ENCODE assay signal across 8 mouse cellular contexts in the genomic region with DNA sequence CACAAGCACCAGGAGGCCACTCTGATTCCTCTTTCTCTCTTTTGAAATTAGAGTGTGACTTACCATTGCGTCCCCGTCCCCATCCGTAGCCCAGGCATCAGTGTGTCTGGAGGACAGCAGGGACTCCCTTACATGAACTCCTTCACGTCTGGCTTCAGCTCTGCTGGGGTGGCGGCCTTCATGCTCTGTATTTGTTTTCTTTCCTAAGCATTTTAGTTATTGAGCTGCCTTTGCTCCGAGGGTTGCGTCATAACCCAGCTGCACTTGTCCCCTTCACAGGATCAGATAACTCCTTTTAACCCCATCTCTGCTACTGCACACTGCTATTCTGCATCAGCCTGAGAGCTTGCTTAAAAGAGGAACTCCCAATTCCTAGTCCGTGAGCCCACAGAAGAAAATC. TPM values are rescaled to one million over a fixed set of nuclear protein-coding genes. Genes with fewer than 3 reads are reported as not detected.
DNase-seq lines count a peak whose midpoint lies in the region; ATAC-seq and TF ChIP-seq lines count a peak whose summit lies in the region.

No protein-coding gene starts in this region.

- DNase-seq in gastrocnemius, adult 2 months: peak; percentile 50
- DNase-seq in gastrocnemius, postnatal 4 days (ENCODE audit: low spot score in 2 of 2): no peak
- DNase-seq in adrenal gland, adult 2 months: peak; percentile 71
- DNase-seq in kidney, postnatal 0 days (ENCODE audit: low spot score): peak; percentile 44
- peak; percentile 65 for DNase-seq in naive thymus-derived CD4-positive, alpha-beta T cell, adult 2 months (ENCODE audit: low read depth)
- no peak for DNase-seq in urinary bladder, adult 18-20 months (ENCODE audit: low spot score in 2 of 2)
- no peak for DNase-seq in cerebellum, adult 2 months
- DNase-seq in retina, postnatal 1 day: no peak

- no peaks in the 10 kb centered on the region for H3K27me3 ChIP-seq in kidney, postnatal 0 days (ENCODE audit: insufficient read depth, low read length)
- H3K27me3 ChIP-seq in cerebellum, adult 2 months (ENCODE audit: control insufficient read depth, insufficient read depth, low read length): no peaks in the 10 kb centered on the region; the same call in 1 of the 2 replicates

- 34% methylated on average over 8 of the region's 8 CpGs for WGBS in kidney, postnatal 0 days
- 69% methylated on average over 8 of the region's 8 CpGs for WGBS in cerebellum, adult 2 months

- intact Hi-C loops in gastrocnemius, adult 2 months (cut with DNase I): no loop called here

- TF ChIP-seq CTCF in gastrocnemius, adult 2 months (IDR thresholded peaks at IDR 0.05): no peak
- no peak for TF ChIP-seq CTCF in kidney, postnatal 0 days (IDR thresholded peaks at IDR 0.05; ENCODE audit: low read depth)
- no peak for TF ChIP-seq CTCF in cerebellum, adult 2 months (IDR thresholded peaks at IDR 0.05; ENCODE audit: borderline replicate concordance, insufficient read depth, low read depth, low read length)

- no peaks in the 10 kb centered on the region for H3K9me3 ChIP-seq in kidney, postnatal 0 days (replicated peaks; ENCODE audit: low read length)

- H3K9ac ChIP-seq in kidney, postnatal 0 days (ENCODE audit: low read depth, low read length): no peak overlapping the region

- no peaks in the 10 kb centered on the region for H3K36me3 ChIP-seq in kidney, postnatal 0 days (ENCODE audit: insufficient read depth, low read length)

- no peak overlapping the region for H3K4me2 ChIP-seq in kidney, postnatal 0 days (ENCODE audit: low read length)

- no peak for TF ChIP-seq POLR2A in cerebellum, adult 2 months (IDR thresholded peaks at IDR 0.05; ENCODE audit: borderline replicate concordance, insufficient read depth, low read length)

- H3K4me3 ChIP-seq in gastrocnemius, adult 2 months: peak overlapping the region; percentile 65
- H3K4me3 ChIP-seq in kidney, postnatal 0 days (replicated peaks; ENCODE audit: low read depth, low read length): no peak overlapping the region
- H3K4me3 ChIP-seq in cerebellum, adult 2 months (replicated peaks; ENCODE audit: insufficient read depth, low read depth, low read length): no peak overlapping the region

- H3K4me1 ChIP-seq in kidney, postnatal 0 days (replicated peaks; ENCODE audit: insufficient read depth, low read length): no peaks in the 10 kb centered on the region; the same call in 1 of the 2 replicates
- no peaks in the 10 kb centered on the region for H3K4me1 ChIP-seq in cerebellum, adult 2 months (ENCODE audit: control insufficient read depth, insufficient read depth, low read length)

- H3K27ac ChIP-seq in gastrocnemius, adult 2 months: peak overlapping the region; percentile 67
- no peak overlapping the region for H3K27ac ChIP-seq in kidney, postnatal 0 days
- no peak overlapping the region for H3K27ac ChIP-seq in cerebellum, adult 2 months (ENCODE audit: insufficient read depth, low read length)

- no peak; the same call in 1 of the 2 replicates for ATAC-seq in kidney, postnatal 0 days (replicated peaks; ENCODE audit: low FRiP score, low read depth)

RNA-seq across cellular contexts. Expression of a gene that starts 23.0 kb away (rescaled TPM):
- 1 to 10 TPM; 1.0 to 1.8 TPM for total RNA-seq in gastrocnemius, adult 2 months (2021)
- total RNA-seq in gastrocnemius, postnatal 4 days (2021): 1 to 10 TPM; 1.0 to 1.7 TPM
- total RNA-seq in adrenal gland, adult 2 months (2021): 10 to 100 TPM; 13.7 to 26.7 TPM
- polyA plus RNA-seq in adrenal gland, adult 2 months (2012; rRNA removed): 2.5 and 3.6 TPM in 2 replicates
- polyA plus RNA-seq in kidney, postnatal 0 days (2015; fragmentation: Nextera tagmentation; extraction: Ambion mirVana): 8.8 and 8.9 TPM in 2 replicates
- 3.4 and 4.2 TPM in 2 replicates for polyA plus RNA-seq in cerebellum, adult 2 months (2012; rRNA removed)

RNA-seq across cellular contexts. Expression of a gene that starts 28.8 kb away (rescaled TPM):
- not detected for total RNA-seq in gastrocnemius, adult 2 months (2021)
- total RNA-seq in gastrocnemius, postnatal 4 days (2021): under 1 TPM; 0.12 to 0.23 TPM
- not detected for total RNA-seq in adrenal gland, adult 2 months (2021)
- polyA plus RNA-seq in adrenal gland, adult 2 months (2012; rRNA removed): 0.07 TPM in 1 of 2 replicates, not detected in the other
- 0.20 and 0.27 TPM in 2 replicates for polyA plus RNA-seq in kidney, postnatal 0 days (2015; fragmentation: Nextera tagmentation; extraction: Ambion mirVana)
- polyA plus RNA-seq in cerebellum, adult 2 months (2012; rRNA removed): 0.06 TPM in 1 of 2 replicates, not detected in the other

Comparison
In these comparisons a context has a peak if more than half of its experiments do, and no peak if none do; other contexts are left out.
1. DNase-seq: peak in gastrocnemius, adult 2 months (single experiment), adrenal gland, adult 2 months (single experiment), kidney, postnatal 0 days (single experiment) and naive thymus-derived CD4-positive, alpha-beta T cell, adult 2 months (single experiment); none in gastrocnemius, postnatal 4 days (0 of 2), urinary bladder, adult 18-20 months (0 of 2), cerebellum, adult 2 months (0 of 2) and retina, postnatal 1 day (single experiment).
2. RNA of a gene that starts 23.0 kb away (total RNA-seq): 13.7 to 26.7 TPM in adrenal gland, adult 2 months; 1.0 to 1.8 TPM in gastrocnemius, adult 2 months and 1.0 to 1.7 TPM in gastrocnemius, postnatal 4 days; every median in the first group is over 4 times any median in the second.